Mouse (Mus musculus) MEL (cell line): ENCODE data around the gene Cep112. TPM values are rescaled to one million over a fixed set of nuclear protein-coding genes. Genes with fewer than 3 reads are reported as not detected.

Experiments used
- DNase-seq: peaks from one replicate; pipeline ENCODE4 v3.0.0; 2011; ENCODE audit warnings: low read depth, low spot score
- H3K27ac ChIP-seq: 2 replicates; pipeline ENCODE4 v1.5.1; 2012; ENCODE audit warnings: low read depth, mild to moderate bottlenecking, control low read depth, low read length, moderate library complexity; ENCODE audit not compliant: control insufficient read depth
- H3K27me3 ChIP-seq, 2 experiments: fragments of 150-350 bp in 1 of 2; sonication (generic) in 1 of 2; 2 replicates each; pipeline ENCODE4 v1.6.1; 2012; ENCODE audit warnings: low read length in 2 of 2, mild to moderate bottlenecking in 2 of 2, improper control_type of control experiment in 1 of 2, moderate library complexity in 1 of 2; ENCODE audit not compliant: insufficient read depth in 2 of 2, control insufficient read depth in 1 of 2
- H3K36me3 ChIP-seq, 2 experiments: 2 replicates each; pipeline ENCODE4 v1.6.1; 2012 to 2014; ENCODE audit warnings: low read length in 2 of 2, improper control_type of control experiment in 1 of 2, inconsistent platforms in 1 of 2, mild to moderate bottlenecking in 1 of 2; ENCODE audit not compliant: insufficient read depth in 2 of 2, control insufficient read depth in 1 of 2
- H3K4me1 ChIP-seq, 2 experiments: fragments of 150-350 bp in 1 of 2; sonication (generic) in 1 of 2; 2 replicates each; pipeline ENCODE4 v1.6.1; 2012; ENCODE audit warnings: low read length in 2 of 2, improper control_type of control experiment in 1 of 2, mild to moderate bottlenecking in 1 of 2; ENCODE audit not compliant: insufficient read depth in 2 of 2, control insufficient read depth in 1 of 2
- H3K4me3 ChIP-seq, 2 experiments: fragments of 150-350 bp in 1 of 2; sonication (generic) in 1 of 2; 2 replicates each; pipeline ENCODE4 v1.5.1; 2012; ENCODE audit warnings: low read depth in 2 of 2, low read length in 2 of 2, mild to moderate bottlenecking in 2 of 2, moderate library complexity in 2 of 2, control low read depth in 1 of 2, improper control_type of control experiment in 1 of 2; ENCODE audit not compliant: control insufficient read depth in 1 of 2, insufficient read depth in 1 of 2
- H3K79me2 ChIP-seq: 2 replicates; pipeline ENCODE4 v1.6.1; 2012; ENCODE audit warnings: mild to moderate bottlenecking, low read length, moderate library complexity; ENCODE audit not compliant: control insufficient read depth, poor library complexity, insufficient read depth
- H3K9ac ChIP-seq: 2 replicates; pipeline ENCODE4 v1.6.1; 2012; ENCODE audit warnings: low read depth, mild to moderate bottlenecking, control low read depth, low read length, moderate library complexity; ENCODE audit not compliant: control insufficient read depth, poor library complexity, severe bottlenecking
- H3K9me3 ChIP-seq: fragments of 150-350 bp; sonication (generic); replicated peaks from 2 replicates; pipeline ENCODE4 v1.6.1; 2012; ENCODE audit warnings: mild to moderate bottlenecking, low read length, improper control_type of control experiment, moderate library complexity; ENCODE audit not compliant: insufficient read depth
- BHLHE40 ChIP-seq: IDR thresholded peaks from 2 replicates; pipeline ENCODE4 v1.6.1; 2012; ENCODE audit warnings: low read depth, mild to moderate bottlenecking, inconsistent platforms, low read length, improper control_type of control experiment, borderline replicate concordance
- CHD2 ChIP-seq: IDR thresholded peaks from 2 replicates; pipeline ENCODE4 v1.6.1; 2011; ENCODE audit warnings: low read length, improper control_type of control experiment
- CTCF ChIP-seq, 3 experiments: IDR thresholded peaks in 2 of 3; conservative IDR thresholded peaks in 1 of 3; 2 replicates each; pipeline ENCODE4 v1.5.1; 2011 to 2012; ENCODE audit warnings: low read length in 3 of 3, low read depth in 2 of 3, mild to moderate bottlenecking in 2 of 3, improper control_type of control experiment in 1 of 3, inconsistent platforms in 1 of 3, mixed read lengths in 1 of 3, moderate library complexity in 1 of 3; ENCODE audit not compliant: control insufficient read depth in 1 of 3, insufficient read depth in 1 of 3, poor library complexity in 1 of 3, severe bottlenecking in 1 of 3
- E2F4 ChIP-seq: IDR thresholded peaks from 2 replicates; pipeline ENCODE4 v1.6.1; 2011; ENCODE audit warnings: low read depth, low read length, improper control_type of control experiment, borderline replicate concordance
- ELF1 ChIP-seq: IDR thresholded peaks from 2 replicates; pipeline ENCODE4 v1.6.1; 2014; ENCODE audit warnings: low read depth, mild to moderate bottlenecking, inconsistent platforms, low read length, improper control_type of control experiment, moderate library complexity
- HCFC1 ChIP-seq: IDR thresholded peaks from 2 replicates; pipeline ENCODE4 v1.6.1; 2012; ENCODE audit warnings: low read depth, mild to moderate bottlenecking, inconsistent platforms, low read length, improper control_type of control experiment, moderate library complexity
- MAFK ChIP-seq: IDR thresholded peaks from 2 replicates; pipeline ENCODE4 v1.6.1; 2011; ENCODE audit warnings: low read depth, mild to moderate bottlenecking, low read length, improper control_type of control experiment, borderline replicate concordance
- MXI1 ChIP-seq: IDR thresholded peaks from 2 replicates; pipeline ENCODE4 v1.6.1; 2011; ENCODE audit warnings: mild to moderate bottlenecking, low read depth, low read length, improper control_type of control experiment
- MYB ChIP-seq: IDR thresholded peaks from 2 replicates; pipeline ENCODE4 v1.6.1; 2011; ENCODE audit warnings: mild to moderate bottlenecking, low read depth, low read length, improper control_type of control experiment
- NRF1 ChIP-seq: IDR thresholded peaks from 2 replicates; pipeline ENCODE4 v1.6.1; 2014; ENCODE audit warnings: low read depth, mild to moderate bottlenecking, inconsistent platforms, low read length, improper control_type of control experiment, moderate library complexity; ENCODE audit not compliant: poor library complexity, insufficient read depth, severe bottlenecking
- POLR2A ChIP-seq, 2 experiments: IDR thresholded peaks; 2 replicates each; pipeline ENCODE4 v1.6.1; 2011 to 2012; ENCODE audit warnings: low read length in 2 of 2, mild to moderate bottlenecking in 2 of 2, control low read depth in 1 of 2, improper control_type of control experiment in 1 of 2, low read depth in 1 of 2, moderate library complexity in 1 of 2; ENCODE audit not compliant: control insufficient read depth in 1 of 2, insufficient read depth in 1 of 2, poor library complexity in 1 of 2
- RCOR1 ChIP-seq: IDR thresholded peaks from 2 replicates; pipeline ENCODE4 v1.6.1; 2012; ENCODE audit warnings: low read depth, mild to moderate bottlenecking, inconsistent platforms, low read length, improper control_type of control experiment
- SIN3A ChIP-seq: IDR thresholded peaks from 2 replicates; pipeline ENCODE4 v1.6.1; 2012; ENCODE audit warnings: low read length, improper control_type of control experiment, inconsistent platforms
- TBP ChIP-seq: IDR thresholded peaks from 2 replicates; pipeline ENCODE4 v1.8.0; 2011; ENCODE audit warnings: low read depth, low read length, improper control_type of control experiment
- ZKSCAN1 ChIP-seq: IDR thresholded peaks from 2 replicates; pipeline ENCODE4 v1.6.1; 2012; ENCODE audit warnings: low read depth, mild to moderate bottlenecking, inconsistent platforms, low read length, improper control_type of control experiment, moderate library complexity
- ZMIZ1 ChIP-seq: IDR thresholded peaks from 2 replicates; pipeline ENCODE4 v1.6.1; 2012; ENCODE audit warnings: low read depth, mild to moderate bottlenecking, inconsistent platforms, low read length, improper control_type of control experiment, moderate library complexity
- polyA plus RNA-seq, 2 experiments: library from polyadenylated mRNA; stranded (reverse) in 1 of 2; unstranded in 1 of 2; fragments of >175 nt in 1 of 2; fragments of >200 nt in 1 of 2; gene quantifications; 2 replicates each; pipeline versions ENCODE4 v1.2.1 to v1.2.4; 2012; ENCODE audit warnings: low replicate concordance in 2 of 2, low read depth in 1 of 2; ENCODE audit not compliant: insufficient read length in 2 of 2, insufficient read depth in 1 of 2, missing spikeins in 1 of 2
- total RNA-seq: library from RNA; depleted of rRNA; stranded (reverse); fragments of 300-350 nt; gene quantifications from 2 replicates; pipeline ENCODE4 v1.2.3, GENCODE M21; 2012; rRNA removed

Gene Cep112
- total RNA-seq (not detected in 2 replicates), polyA plus RNA-seq (1 to 10 TPM in 1 of 2 experiments, not detected in 1; 1.3 TPM)

DNA sequence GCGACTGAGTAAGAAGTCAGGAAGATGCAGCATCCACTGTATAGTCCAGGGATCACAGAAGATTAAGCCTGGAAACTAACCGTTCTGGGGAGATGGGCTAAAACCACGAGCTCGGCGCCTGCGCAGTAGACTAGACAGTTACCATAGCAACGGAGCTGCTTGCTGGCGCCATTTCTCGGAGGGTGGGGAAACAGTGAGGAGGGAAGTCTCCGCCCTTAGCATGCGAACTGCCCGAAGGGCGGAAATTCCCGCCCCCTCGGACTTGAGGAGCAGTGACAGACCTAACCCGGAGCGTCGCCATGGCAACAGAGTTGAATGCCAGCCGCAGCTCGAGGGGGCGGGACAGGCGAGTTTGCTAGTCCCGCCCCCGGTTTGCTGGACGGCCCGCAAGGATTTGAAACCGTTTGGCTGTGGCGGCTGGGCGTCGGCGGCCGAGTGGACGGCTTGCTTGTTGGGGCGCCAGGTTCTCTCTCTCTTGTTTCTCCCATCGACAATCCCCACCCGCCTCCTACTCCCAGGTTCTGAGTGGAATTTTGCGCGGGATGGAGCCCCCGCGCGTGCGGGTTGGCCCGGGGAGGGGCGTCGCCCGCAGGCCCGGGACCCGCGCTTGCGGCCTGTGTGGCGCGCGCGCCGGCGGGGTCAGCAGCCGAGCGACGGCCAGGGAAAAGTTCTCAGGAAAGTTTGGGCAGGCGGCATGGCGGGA is at the start of gene Cep112:
Gene Cep112, plus strand, starts transcription at position 304 of the 703 bp plus-strand sequence.
- peak within 1 kb of the TSS; percentile 63 for H3K9ac ChIP-seq
- H3K27ac ChIP-seq: no peak within 1 kb of the TSS
- peaks cover 4 to 18% of the 10 kb centered on the region in 2 experiments for H3K4me1 ChIP-seq
- no peaks in the 10 kb centered on the region for H3K9me3 ChIP-seq
- peaks cover 0 to 2% of the 10 kb centered on the region in 2 experiments; a peak in 2 of 4 replicates for H3K27me3 ChIP-seq
- TF ChIP-seq HCFC1 (peak; percentile 62; the same call in 1 of the 2 replicates), TBP (0 out of 2 replicates have a peak, but pooled peaks have one; percentile 16), RCOR1 (no peak), SIN3A (peak; percentile 82), MXI1 (peak; percentile 86), POLR2A (IDR thresholded peaks at IDR 0.05; ENCODE audit: control insufficient read depth in 1 of 2, insufficient read depth in 1 of 2, low read depth in 1 of 2, low read length in 2 of 2, poor library complexity in 1 of 2) (no peak), ELF1 (peak; percentile 82), CTCF (IDR thresholded peaks at IDR 0.05 in 2 of 3, conservative IDR thresholded peaks at IDR 0.05 in 1 of 3; ENCODE audit: control insufficient read depth in 1 of 3, insufficient read depth in 1 of 3, low read depth in 2 of 3, low read length in 3 of 3, poor library complexity in 1 of 3, severe bottlenecking in 1 of 3) (no peak), E2F4 (peak; percentile 95; the same call in 1 of the 2 replicates), BHLHE40 (no peak), NRF1 (peak; percentile 85)
- peaks cover 0 to 6% of the 10 kb centered on the region in 2 experiments; a peak in 2 of 4 replicates for H3K36me3 ChIP-seq
- no peaks in the 10 kb centered on the region for H3K79me2 ChIP-seq
- H3K4me3 ChIP-seq: peak within 1 kb of the TSS; percentile 34 to 52
- peak; percentile 100 for DNase-seq

DNA sequence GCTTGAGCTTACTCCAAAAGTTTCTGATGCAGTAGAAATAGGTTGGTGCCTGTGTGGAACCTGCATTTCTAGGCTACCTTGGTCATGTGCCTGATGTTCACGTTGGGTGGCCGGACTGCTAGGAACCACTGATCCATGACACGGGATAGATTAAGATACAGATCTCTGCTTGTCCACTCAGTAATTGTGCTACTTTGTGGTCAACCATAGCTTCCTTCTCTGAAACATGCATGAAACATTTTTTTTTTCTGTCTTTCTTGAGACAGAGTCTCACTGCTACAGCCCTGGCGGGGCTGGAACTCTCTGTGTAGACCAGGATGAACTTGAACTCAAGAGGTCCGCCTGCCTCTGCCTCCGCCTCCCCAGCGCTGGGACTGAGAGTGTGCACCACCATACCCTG is 48.2 kb upstream of the Cep112 start:
- TF ChIP-seq CHD2: no peak
- TF ChIP-seq MYB: no peak
- TF ChIP-seq MAFK: no peak
- TF ChIP-seq MXI1: no peak
- TF ChIP-seq ZMIZ1: no peak
- TF ChIP-seq ZKSCAN1: no peak
- no peak overlapping the region for H3K9ac ChIP-seq
- no peaks in the 10 kb centered on the region for H3K79me2 ChIP-seq
- DNase-seq: no peak
- H3K4me1 ChIP-seq: no peaks in the 10 kb centered on the region
- H3K4me3 ChIP-seq: no peak overlapping the region
- H3K36me3 ChIP-seq: no peaks in the 10 kb centered on the region
- no peaks in the 10 kb centered on the region for H3K9me3 ChIP-seq
- no peaks in the 10 kb centered on the region for H3K27me3 ChIP-seq
- H3K27ac ChIP-seq: no peak overlapping the region
